Mouse (Mus musculus): ENCODE results near the gene Gm10192.

Gene Gm10192

GRCm38 (mm10) chr4:97183066-97183465 is at the start of gene Gm10192:
Gm10192 (minus strand) TSS chr4:97183166.

GRCm38 (mm10) chr4:97230411-97231104 is 47.6 kb upstream of the Gm10192 start:
- WGBS: 79% methylated on average over 5 of the region's 5 CpGs

- WGBS: 94% methylated on average over 2 of the region's 2 CpGs
Measured at GRCm38 (mm10) chr4:97219701-97220100, 36.7 kb upstream of the Gm10192 start.

- 91% methylated on average over 1 of the region's 1 CpGs for WGBS
Measured at GRCm38 (mm10) chr4:97217906-97218305, 34.9 kb upstream of the Gm10192 start.

DNA sequence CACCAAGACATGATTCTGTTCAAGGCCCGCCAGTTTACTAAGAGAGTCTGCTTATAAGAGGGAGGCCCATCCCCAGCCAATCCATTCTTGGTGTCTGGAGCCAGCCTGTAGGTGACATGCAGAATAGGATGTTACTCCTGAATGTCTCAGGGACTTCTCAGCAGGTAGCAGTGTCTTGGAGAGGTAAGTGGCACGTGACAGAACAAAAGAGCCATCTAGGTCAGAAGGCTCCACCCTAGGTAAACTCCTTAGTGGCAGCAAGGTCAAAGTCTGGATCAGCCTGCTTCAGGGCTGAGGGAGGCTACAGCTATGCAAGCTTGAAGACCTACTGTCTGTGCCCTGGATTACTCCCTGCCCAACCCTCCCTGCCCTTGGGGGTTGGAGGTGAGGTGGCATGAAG is 20.0 kb upstream of the Gm10192 start:
- 70% methylated on average over 2 of the region's 2 CpGs for WGBS

DNA sequence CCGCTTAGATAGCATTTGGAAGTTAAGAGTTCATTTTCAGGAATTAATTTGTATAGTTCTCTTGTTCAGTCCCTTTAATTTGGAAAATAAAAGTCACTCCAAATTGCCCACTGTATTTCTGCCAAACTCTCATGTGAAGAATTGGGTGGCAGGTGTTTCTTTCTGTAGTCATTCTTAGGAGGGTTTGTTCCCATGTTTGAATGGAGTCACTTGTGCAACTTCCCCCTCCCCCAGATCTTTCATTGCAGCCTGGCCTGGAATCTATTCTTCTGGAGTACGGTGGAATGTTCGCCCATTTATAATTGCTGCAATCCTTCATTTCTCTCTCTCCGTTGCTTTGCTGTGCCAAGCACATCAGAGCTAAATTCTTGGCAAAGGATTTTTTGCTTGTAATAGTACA is 10.2 kb upstream of the Gm10192 start:
- 34% methylated on average over 4 of the region's 4 CpGs for WGBS

GRCm38 (mm10) chr4:97192601-97193000 is 9.6 kb upstream of the Gm10192 start:
- WGBS: 65% methylated on average over 2 of the region's 2 CpGs

GRCm38 (mm10) chr4:97180396-97180795 is 2.6 kb downstream of the Gm10192 start:
- 60% methylated on average over 2 of the region's 2 CpGs for WGBS

DNA sequence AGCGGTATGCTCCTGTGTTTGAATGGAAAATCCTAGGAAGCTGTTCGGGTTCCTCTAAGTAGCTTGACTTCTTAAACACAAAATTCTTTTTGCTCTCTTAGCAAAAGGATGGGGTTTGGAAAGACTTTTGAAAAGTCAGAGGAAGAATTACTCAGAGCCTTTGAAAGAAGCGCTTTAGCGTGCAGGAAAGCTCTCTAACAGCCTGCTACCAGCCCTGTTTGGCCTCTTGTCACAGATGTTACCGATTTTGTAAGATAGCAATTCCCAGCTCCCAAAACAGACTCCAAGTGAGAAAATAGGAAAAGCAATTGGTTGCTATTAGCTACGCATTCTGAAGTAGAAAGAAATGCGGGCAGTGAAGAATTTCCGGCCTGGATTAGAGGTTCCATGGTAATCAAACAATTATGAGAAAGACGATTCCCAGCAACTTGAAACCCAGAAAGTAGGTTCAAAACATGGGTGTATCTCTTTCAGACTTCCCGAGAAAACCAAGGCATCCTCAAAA is 26.1 kb downstream of the Gm10192 start:
- 55% methylated on average over 10 of the region's 10 CpGs for WGBS

- 72% methylated on average over 3 of the region's 3 CpGs for WGBS
Measured at GRCm38 (mm10) chr4:97156084-97156483, 26.9 kb downstream of the Gm10192 start.

DNA sequence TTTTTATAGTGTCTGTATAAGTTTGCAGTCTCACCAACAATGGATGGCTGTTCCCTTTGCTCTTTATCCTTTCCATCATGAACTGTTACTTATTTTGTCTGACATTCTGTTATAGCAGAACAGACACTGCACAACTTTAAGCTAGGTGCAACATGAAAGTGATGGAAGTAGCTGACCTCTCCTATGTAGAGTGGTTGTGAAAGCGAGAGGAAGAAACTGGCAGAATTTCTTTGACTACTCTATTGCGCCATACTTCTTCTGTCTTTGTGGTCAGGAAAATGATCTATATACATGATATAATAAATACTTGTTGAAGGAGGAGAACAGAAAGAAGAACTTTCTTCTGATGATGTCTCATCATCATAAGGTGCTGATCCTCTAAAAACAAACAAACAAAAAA is 40.5 kb downstream of the Gm10192 start:
- 95% methylated on average over 2 of the region's 2 CpGs for WGBS

Data from cerebral cortex, adult 2 months (tissue).